Mouse (Mus musculus) monocyte, adult 5-6 weeks (primary cell): ENCODE measurements around the gene Adh6b. TPM values are rescaled to one million over a fixed set of nuclear protein-coding genes. Genes with fewer than 3 reads are reported as not detected.
"Not testable (repeated sequence)": the region's sequence is repeated elsewhere in the genome, so short reads cannot be mapped to it uniquely, and the experiment has no call there.

Experiments used
- ATAC-seq: fragments of 153-309, 156-312 bp; replicated peaks from 2 replicates; pipeline ENCODE4 v1.8.0; 2017; ENCODE audit warnings: mild to moderate bottlenecking; ENCODE audit not compliant: low TSS enrichment, insufficient number of reproducible peaks, severe bottlenecking, poor library complexity, low FRiP score
- total RNA-seq: library from RNA; stranded (forward); fragments of 200-1000, 200-491, 200-594 nt; gene quantifications from 3 replicates; pipeline ENCODE4 v1.2.3, GENCODE M21; 2017

Adh6b gene
- total RNA-seq, 1 experiment from 2014 or later = not detected

- no peak for ATAC-seq
These were observed 10.6 kb downstream of the Adh6b start for GRCm38 (mm10) chr3:138352012-138352809.

GRCm38 (mm10) chr3:138358856-138359255 lies 17.3 kb downstream of the Adh6b start:
- no peak for ATAC-seq

- no peak for ATAC-seq
These were observed 19.1 kb downstream of the Adh6b start for GRCm38 (mm10) chr3:138360721-138361120.

- no peak for ATAC-seq
These were observed 21.3 kb downstream of the Adh6b start for GRCm38 (mm10) chr3:138362920-138363319.

GRCm38 (mm10) chr3:138366181-138366580 lies 24.6 kb downstream of the Adh6b start:
- no peak for ATAC-seq

GRCm38 (mm10) chr3:138369546-138369945 lies 28.0 kb downstream of the Adh6b start:
- ATAC-seq = no peak

GRCm38 (mm10) chr3:138370289-138370688 lies 28.7 kb downstream of the Adh6b start:
- not testable (repeated sequence) for ATAC-seq

GRCm38 (mm10) chr3:138373920-138374319 lies 32.3 kb downstream of the Adh6b start:
- no peak for ATAC-seq

GRCm38 (mm10) chr3:138375148-138375547 lies 33.6 kb downstream of the Adh6b start:
- no peak for ATAC-seq

- ATAC-seq = no peak
These were observed 39.6 kb downstream of the Adh6b start for GRCm38 (mm10) chr3:138381133-138381532.

- no peak for ATAC-seq
These were observed 45.6 kb downstream of the Adh6b start for GRCm38 (mm10) chr3:138387155-138387554.

- no peak for ATAC-seq
These were observed 63.3 kb downstream of the Adh6b start for GRCm38 (mm10) chr3:138404872-138405271.

GRCm38 (mm10) chr3:138405341-138405740 lies 63.8 kb downstream of the Adh6b start:
- no peak for ATAC-seq

- no peak for ATAC-seq
These were observed 64.3 kb downstream of the Adh6b start for GRCm38 (mm10) chr3:138405840-138406239.

GRCm38 (mm10) chr3:138407920-138408319 lies 66.3 kb downstream of the Adh6b start:
- ATAC-seq = no peak

Other genes starting within 250 kb of the Adh6b start
- gene Trmt10a, start 198.3 kb upstream of the Adh6b start, total RNA-seq = 4.0 to 6.2 TPM (median 4.1 TPM) in 3 replicates
- gene Mttp, start 196.8 kb upstream of the Adh6b start, total RNA-seq = 0.75 to 2.5 TPM (median 1.8 TPM) in 3 replicates
- gene 4930579F01Rik, start 147.9 kb upstream of the Adh6b start, total RNA-seq = not detected in 3 replicates
- not detected in 3 replicates for gene Adh7, start 124.0 kb upstream of the Adh6b start, total RNA-seq
- not detected in 3 replicates for gene Adh1, start 80.8 kb upstream of the Adh6b start, total RNA-seq
- gene Adh6a, start 28.5 kb upstream of the Adh6b start, total RNA-seq = not detected in 3 replicates
- not detected in 3 replicates for gene Adh4, start 73.7 kb downstream of the Adh6b start, total RNA-seq
- gene Adh5, start 101.3 kb downstream of the Adh6b start, total RNA-seq = 70.8 to 87.6 TPM (median 73.7 TPM) in 3 replicates
- 31.1 to 53.7 TPM (median 42.6 TPM) in 3 replicates for gene Metap1, start 147.7 kb downstream of the Adh6b start, total RNA-seq
- gene Eif4e, start 184.4 kb downstream of the Adh6b start, total RNA-seq = 78.5 to 113 TPM (median 86.9 TPM) in 3 replicates